Mouse (Mus musculus): ENCODE data around the gene Gm20604. TPM values are rescaled to one million over a fixed set of nuclear protein-coding genes. Genes with fewer than 3 reads are reported as not detected.

Gm20604 gene
- polyA plus RNA-seq, 1 experiment = 5.0 TPM

GRCm38 (mm10) chr12:102771601-102772000 lies 13.1 kb upstream of the Gm20604 start:
- no peak overlapping the region for H3K27ac ChIP-seq (ENCODE audit: insufficient read depth, low read depth, low read length)
- TF ChIP-seq POLR2A (IDR thresholded peaks at IDR 0.05; ENCODE audit: borderline replicate concordance, low read depth, low read length) (no peak), CTCF (IDR thresholded peaks at IDR 0.05; ENCODE audit: low read depth, low read length) (no peak)
- H3K4me1 ChIP-seq (ENCODE audit: control insufficient read depth, insufficient read depth, low read length) = no peaks in the 10 kb centered on the region
- H3K4me3 ChIP-seq (ENCODE audit: insufficient read depth, low read length) = no peak overlapping the region

- no peak overlapping the region for H3K4me3 ChIP-seq (ENCODE audit: insufficient read depth, low read length)
- H3K4me1 ChIP-seq (ENCODE audit: control insufficient read depth, insufficient read depth, low read length) = no peaks in the 10 kb centered on the region
- no peak overlapping the region for H3K27ac ChIP-seq (ENCODE audit: insufficient read depth, low read depth, low read length)
- TF ChIP-seq POLR2A (IDR thresholded peaks at IDR 0.05; ENCODE audit: borderline replicate concordance, low read depth, low read length) (no peak), CTCF (IDR thresholded peaks at IDR 0.05; ENCODE audit: low read depth, low read length) (no peak)
Observed at GRCm38 (mm10) chr12:102769000-102769399, 10.5 kb upstream of the Gm20604 start.

- peaks cover 7% of the 10 kb centered on the region for H3K4me1 ChIP-seq (ENCODE audit: control insufficient read depth, insufficient read depth, low read length)
- TF ChIP-seq CTCF (IDR thresholded peaks at IDR 0.05; ENCODE audit: low read depth, low read length) = no peak
- H3K4me3 ChIP-seq (ENCODE audit: insufficient read depth, low read length) = no peak overlapping the region
- H3K27ac ChIP-seq (ENCODE audit: insufficient read depth, low read depth, low read length) = no peak overlapping the region
Observed at GRCm38 (mm10) chr12:102763696-102764095, 5.2 kb upstream of the Gm20604 start.

- H3K4me3 ChIP-seq (ENCODE audit: insufficient read depth, low read length) = no peak overlapping the region
- peaks cover 7% of the 10 kb centered on the region for H3K4me1 ChIP-seq (ENCODE audit: control insufficient read depth, insufficient read depth, low read length)
- TF ChIP-seq CTCF (IDR thresholded peaks at IDR 0.05; ENCODE audit: low read depth, low read length) (no peak), POLR2A (IDR thresholded peaks at IDR 0.05; ENCODE audit: borderline replicate concordance, low read depth, low read length) (no peak)
- H3K27ac ChIP-seq (ENCODE audit: insufficient read depth, low read depth, low read length) = no peak overlapping the region
Observed at GRCm38 (mm10) chr12:102761668-102762067, 3.2 kb upstream of the Gm20604 start.

- Histone ChIP-seq H3K27ac (ENCODE audit: insufficient read depth, low read depth, low read length) (no peak overlapping the region), H3K4me1 (ENCODE audit: control insufficient read depth, insufficient read depth, low read length) (peaks cover 7% of the 10 kb centered on the region), H3K4me3 (ENCODE audit: insufficient read depth, low read length) (peak overlapping the region; percentile 90)
- TF ChIP-seq POLR2A (IDR thresholded peaks at IDR 0.05; ENCODE audit: borderline replicate concordance, low read depth, low read length) = no peak
Observed at GRCm38 (mm10) chr12:102758936-102759335, 464 bp upstream of the Gm20604 start.

GRCm38 (mm10) chr12:102757689-102758402 lies 626 bp downstream of the Gm20604 start, which contains the start of the genes Gm28051, Gon7 and Ubr7:
TSS of gene Gm28051 (minus strand) at chr12:102757765.
TSS of gene Gon7 (minus strand) at chr12:102757803.
TSS of gene Ubr7 (plus strand) at chr12:102757967.
- Histone ChIP-seq H3K4me3 (ENCODE audit: insufficient read depth, low read length) (peak within 1 kb of the TSS; percentile 93), H3K27ac (ENCODE audit: insufficient read depth, low read depth, low read length) (peak within 1 kb of the TSS; percentile 73), H3K4me1 (ENCODE audit: control insufficient read depth, insufficient read depth, low read length) (peaks cover 7% of the 10 kb centered on the region)
- TF ChIP-seq POLR2A (IDR thresholded peaks at IDR 0.05; ENCODE audit: borderline replicate concordance, low read depth, low read length) (no peak), CTCF (IDR thresholded peaks at IDR 0.05; ENCODE audit: low read depth, low read length) (no peak)

GRCm38 (mm10) chr12:102757055-102757688 lies 1.3 kb downstream of the Gm20604 start:
- Histone ChIP-seq H3K4me3 (ENCODE audit: insufficient read depth, low read length) (peak overlapping the region; percentile 93), H3K27ac (ENCODE audit: insufficient read depth, low read depth, low read length) (peak overlapping the region; percentile 73), H3K4me1 (ENCODE audit: control insufficient read depth, insufficient read depth, low read length) (peaks cover 7% of the 10 kb centered on the region)
- TF ChIP-seq CTCF (IDR thresholded peaks at IDR 0.05; ENCODE audit: low read depth, low read length) (no peak), POLR2A (IDR thresholded peaks at IDR 0.05; ENCODE audit: borderline replicate concordance, low read depth, low read length) (0 out of 2 replicates have a peak, but pooled peaks have one; percentile 25)

GRCm38 (mm10) chr12:102756304-102756703 lies 2.2 kb downstream of the Gm20604 start:
- peak overlapping the region; percentile 93 for H3K4me3 ChIP-seq (ENCODE audit: insufficient read depth, low read length)

GRCm38 (mm10) chr12:102748256-102748655 lies 10.2 kb downstream of the Gm20604 start:
- Histone ChIP-seq H3K4me1 (ENCODE audit: control insufficient read depth, insufficient read depth, low read length) (peaks cover 30% of the 10 kb centered on the region), H3K4me3 (ENCODE audit: insufficient read depth, low read length) (no peak overlapping the region), H3K27ac (ENCODE audit: insufficient read depth, low read depth, low read length) (peak overlapping the region; percentile 87)
- TF ChIP-seq CTCF (IDR thresholded peaks at IDR 0.05; ENCODE audit: low read depth, low read length) (no peak), POLR2A (IDR thresholded peaks at IDR 0.05; ENCODE audit: borderline replicate concordance, low read depth, low read length) (no peak)

More at GRCm38 (mm10) chr12:102756304-102756703, 2.2 kb downstream of the Gm20604 start:
- H3K4me1 ChIP-seq (ENCODE audit: control insufficient read depth, insufficient read depth, low read length) = peaks cover 7% of the 10 kb centered on the region
- H3K27ac ChIP-seq (ENCODE audit: insufficient read depth, low read depth, low read length) = no peak overlapping the region
- peak; percentile 8; the same call in 1 of the 2 replicates for TF ChIP-seq CTCF (IDR thresholded peaks at IDR 0.05; ENCODE audit: low read depth, low read length)
- TF ChIP-seq POLR2A (IDR thresholded peaks at IDR 0.05; ENCODE audit: borderline replicate concordance, low read depth, low read length) = no peak

GRCm38 (mm10) chr12:102744839-102745238 lies 13.6 kb downstream of the Gm20604 start:
- Histone ChIP-seq H3K4me3 (ENCODE audit: insufficient read depth, low read length) (peak overlapping the region; percentile 73), H3K27ac (ENCODE audit: insufficient read depth, low read depth, low read length) (peak overlapping the region; percentile 79), H3K4me1 (ENCODE audit: control insufficient read depth, insufficient read depth, low read length) (peaks cover 34% of the 10 kb centered on the region)
- TF ChIP-seq POLR2A (IDR thresholded peaks at IDR 0.05; ENCODE audit: borderline replicate concordance, low read depth, low read length) = no peak
- TF ChIP-seq CTCF (IDR thresholded peaks at IDR 0.05; ENCODE audit: low read depth, low read length) = no peak

All from bone marrow macrophage, adult 2 months (primary cell).